Mouse (Mus musculus) erythroblast, adult 5-6 weeks (primary cell): ENCODE data around the gene Pink1. TPM values are rescaled to one million over a fixed set of nuclear protein-coding genes. Genes with fewer than 3 reads are reported as not detected.

Source experiments
- ATAC-seq: replicated peaks from 2 replicates; pipeline ENCODE4 v1.8.0; 2016; ENCODE audit warnings: moderate number of reproducible peaks, mild to moderate bottlenecking, moderate TSS enrichment, inconsistent platforms; ENCODE audit not compliant: poor library complexity, low FRiP score, severe bottlenecking
- total RNA-seq, 2 experiments: library from RNA; stranded (forward) in 1 of 2; stranded (reverse) in 1 of 2; fragments of 150-400 nt in 1 of 2; fragments of 200-764, 138-1000 nt in 1 of 2; gene quantifications; 2 replicates each; pipeline versions ENCODE4 v1.2.3 to v1.2.4; 2015 to 2017; ENCODE audit warnings: low replicate concordance in 2 of 2

Gene Pink1
- total RNA-seq (2015; ENCODE audit: low replicate concordance) (52.7 and 58.8 TPM in 2 replicates), total RNA-seq (2017; ENCODE audit: low replicate concordance) (91.2 and 111 TPM in 2 replicates)

- ATAC-seq: peak; percentile 86
Measured at GRCm38 (mm10) chr4:138326077-138326695, at the start of gene Pink1. Gene Pink1, minus strand, starts transcription at chr4:138326307.

- ATAC-seq: no peak
Measured at GRCm38 (mm10) chr4:138375117-138375516, 49.0 kb upstream of the Pink1 start.

- no peak for ATAC-seq
Measured at GRCm38 (mm10) chr4:138370996-138371516, 44.9 kb upstream of the Pink1 start.

GRCm38 (mm10) chr4:138368498-138369260 is 42.6 kb upstream of the Pink1 start:
- no peak for ATAC-seq

GRCm38 (mm10) chr4:138367641-138368497 is 41.8 kb upstream of the Pink1 start, which contains the start of gene Cda:
Gene Cda, minus strand, starts transcription at chr4:138367992.
- peak; percentile 86 for ATAC-seq

- no peak for ATAC-seq
Measured at GRCm38 (mm10) chr4:138366561-138366960, 40.5 kb upstream of the Pink1 start.

GRCm38 (mm10) chr4:138363511-138363910 is 37.4 kb upstream of the Pink1 start:
- no peak for ATAC-seq

GRCm38 (mm10) chr4:138362883-138363282 is 36.8 kb upstream of the Pink1 start:
- ATAC-seq: no peak

GRCm38 (mm10) chr4:138361370-138361821 is 35.3 kb upstream of the Pink1 start:
- no peak for ATAC-seq

GRCm38 (mm10) chr4:138358176-138358575 is 32.1 kb upstream of the Pink1 start:
- ATAC-seq: no peak

GRCm38 (mm10) chr4:138356551-138356950 is 30.4 kb upstream of the Pink1 start:
- ATAC-seq: no peak

GRCm38 (mm10) chr4:138356141-138356540 is 30.0 kb upstream of the Pink1 start:
- ATAC-seq: no peak

GRCm38 (mm10) chr4:138355496-138355895 is 29.4 kb upstream of the Pink1 start:
- ATAC-seq: no peak

GRCm38 (mm10) chr4:138353438-138354171 is 27.5 kb upstream of the Pink1 start:
- no peak for ATAC-seq

GRCm38 (mm10) chr4:138352692-138353091 is 26.6 kb upstream of the Pink1 start:
- ATAC-seq: no peak

GRCm38 (mm10) chr4:138351821-138352220 is 25.7 kb upstream of the Pink1 start:
- no peak for ATAC-seq

GRCm38 (mm10) chr4:138348716-138349115 is 22.6 kb upstream of the Pink1 start:
- no peak for ATAC-seq

- ATAC-seq: no peak
Measured at GRCm38 (mm10) chr4:138347280-138347679, 21.2 kb upstream of the Pink1 start.

- ATAC-seq: no peak
Measured at GRCm38 (mm10) chr4:138344891-138345545, 18.9 kb upstream of the Pink1 start.
